Mouse (Mus musculus) T-helper 1 cell (primary cell): ENCODE measurements around the gene Plekhg2.

Experiments used
- in situ Hi-C: fragments of 300-600 bp; cut with MboI, MseI; formaldehyde crosslinking; loops from one replicate; pipeline ENCODE4 v1.15.1; 2025; ENCODE audit warnings: high pct_unique_total_duplicates

Gene Plekhg2

DNA sequence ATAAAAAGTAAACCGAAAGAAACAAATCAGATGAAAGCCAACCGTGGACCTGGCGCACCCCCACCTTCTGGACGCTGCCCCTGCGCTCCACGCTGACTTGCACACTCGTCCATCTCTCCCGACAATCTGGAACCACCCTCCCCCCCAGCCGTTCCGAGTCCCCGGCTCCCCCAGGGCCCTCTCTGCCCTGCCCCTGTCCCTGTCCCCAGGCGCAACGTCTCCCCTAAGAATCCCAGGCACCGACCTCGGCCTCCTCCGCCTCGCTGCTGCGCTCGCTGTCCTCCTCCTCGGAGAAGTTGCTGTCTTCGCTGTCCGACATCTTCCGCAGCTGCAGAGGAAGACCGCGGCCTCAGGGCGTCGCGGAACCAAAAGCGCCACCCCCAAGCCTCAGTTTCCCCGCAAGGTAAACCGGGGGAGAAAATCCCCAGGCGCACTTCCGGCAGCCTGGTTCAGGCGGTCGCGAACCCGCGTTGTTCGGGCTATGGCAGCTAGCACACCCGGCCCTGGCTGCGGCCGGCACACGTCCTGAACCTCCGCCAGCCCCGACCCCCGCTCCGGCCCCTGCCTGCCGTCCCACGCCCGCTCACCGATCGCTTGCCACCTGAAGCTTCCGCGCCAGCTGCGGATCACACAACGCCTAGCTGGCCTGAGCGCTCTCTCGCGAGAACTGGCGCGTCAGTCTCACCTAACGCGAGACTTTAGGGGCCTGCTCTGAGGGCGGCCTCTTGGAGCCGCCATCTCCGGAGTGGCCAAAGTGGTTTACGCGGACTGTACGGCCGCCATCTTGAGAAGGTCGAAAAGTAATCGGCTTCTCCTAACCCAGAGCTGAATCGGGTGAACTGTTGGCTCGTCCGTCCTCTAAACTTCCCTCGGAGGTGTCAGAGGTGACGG is 34.0 kb downstream of the Plekhg2 start, which contains the start of gene Supt5:
TSS of gene Supt5 (minus strand) at position 639 of the 891 bp plus-strand sequence.
- in situ Hi-C loops, result no loop called here

DNA sequence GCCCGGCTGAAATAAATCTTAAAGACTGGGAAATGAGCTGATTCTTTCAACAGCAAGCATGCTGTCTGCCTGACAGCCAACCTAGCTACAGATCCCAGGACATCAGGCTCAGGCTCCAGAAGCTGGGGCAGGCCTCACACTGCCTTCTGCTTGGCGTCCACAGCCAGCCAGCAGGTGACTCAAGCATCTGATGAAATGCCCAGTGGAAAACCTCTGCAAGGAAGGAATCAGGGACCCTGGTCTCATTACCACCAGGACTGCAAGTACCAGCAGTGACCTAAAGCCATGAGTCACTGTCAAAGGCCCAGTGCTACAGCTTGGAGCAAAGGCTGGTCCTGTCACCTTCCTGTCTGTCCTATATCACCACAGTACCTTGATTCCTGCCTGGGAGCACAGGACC is 36.9 kb downstream of the Plekhg2 start:
- in situ Hi-C loops, result no loop called here

DNA sequence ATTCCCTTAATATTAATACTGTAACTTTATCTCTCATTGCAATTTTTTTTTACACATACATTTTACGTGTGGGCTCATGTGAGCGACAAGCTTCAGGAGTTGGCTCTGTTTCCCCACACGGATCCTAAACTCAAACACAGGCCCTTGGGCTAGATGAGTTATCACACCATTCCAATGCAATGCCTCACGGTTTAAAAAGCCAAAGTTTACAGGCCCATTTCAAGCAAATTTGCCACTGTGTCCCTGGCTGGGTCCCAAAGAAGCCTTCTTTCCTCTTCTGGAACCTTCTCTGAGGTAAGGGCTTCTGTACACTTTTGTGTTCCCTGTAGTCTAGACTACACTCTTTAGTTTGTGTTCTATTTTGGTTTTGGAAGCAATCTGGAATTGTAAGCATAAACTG is 37.9 kb downstream of the Plekhg2 start:
- in situ Hi-C loops, result no loop called here

DNA sequence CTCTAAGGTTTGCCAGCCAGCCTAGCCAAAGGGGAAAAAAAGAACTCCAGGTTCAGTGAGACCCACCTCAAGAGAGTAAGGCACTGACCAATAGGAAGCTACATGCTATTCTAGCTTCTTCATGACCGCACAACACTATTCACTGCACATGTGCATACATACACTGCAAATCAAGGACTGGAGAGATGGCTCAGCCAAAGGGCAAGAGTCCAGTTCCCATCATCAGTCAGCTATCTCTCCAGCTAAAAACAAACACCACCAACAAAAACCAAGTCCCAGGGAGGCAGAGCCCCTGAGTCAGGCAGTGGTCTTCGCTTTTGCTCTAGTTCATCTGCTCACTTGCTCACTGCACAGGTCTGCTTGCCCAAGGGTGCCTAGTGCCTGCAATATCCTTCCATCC is 44.1 kb downstream of the Plekhg2 start:
- in situ Hi-C loops, result no loop called here

DNA sequence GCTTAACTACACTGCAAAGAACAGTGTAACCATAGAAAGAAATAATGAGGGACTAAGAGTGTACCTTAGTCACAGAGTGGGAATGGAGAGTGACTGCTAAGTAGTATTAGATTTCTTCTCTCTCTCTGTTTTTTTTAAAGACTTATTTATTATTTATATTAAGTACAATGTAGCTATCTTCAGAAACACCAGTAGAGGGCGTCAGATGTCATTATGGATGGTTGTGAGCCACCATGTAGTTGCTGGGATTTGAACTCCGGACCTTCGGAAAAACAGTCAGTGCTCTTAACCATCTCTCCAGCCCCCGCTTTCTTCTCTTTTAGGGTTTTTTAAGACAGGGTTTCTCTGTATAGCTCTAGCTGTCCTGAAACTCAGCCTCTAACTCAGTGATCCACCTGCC is 45.9 kb downstream of the Plekhg2 start:
- in situ Hi-C loops, result no loop called here

DNA sequence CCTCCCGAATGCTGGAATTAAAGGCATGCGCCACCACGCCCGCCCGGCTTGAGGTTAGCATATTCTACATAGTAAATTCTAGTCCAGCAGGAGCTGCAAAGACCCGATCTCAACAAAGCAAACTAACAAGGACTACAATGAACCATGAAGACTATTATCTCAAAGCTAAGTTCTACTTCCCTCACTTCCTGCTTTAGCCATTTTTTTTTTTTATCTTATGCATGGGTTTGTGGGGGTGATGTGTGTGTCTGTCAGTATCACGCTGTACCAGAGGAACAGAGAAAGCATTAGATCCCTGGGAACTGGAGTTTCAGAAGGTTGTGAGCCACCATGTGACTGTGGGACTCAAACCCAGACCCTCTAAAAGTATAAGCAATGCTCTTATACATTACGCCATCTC is 47.1 kb downstream of the Plekhg2 start:
- in situ Hi-C loops, result no loop called here

DNA sequence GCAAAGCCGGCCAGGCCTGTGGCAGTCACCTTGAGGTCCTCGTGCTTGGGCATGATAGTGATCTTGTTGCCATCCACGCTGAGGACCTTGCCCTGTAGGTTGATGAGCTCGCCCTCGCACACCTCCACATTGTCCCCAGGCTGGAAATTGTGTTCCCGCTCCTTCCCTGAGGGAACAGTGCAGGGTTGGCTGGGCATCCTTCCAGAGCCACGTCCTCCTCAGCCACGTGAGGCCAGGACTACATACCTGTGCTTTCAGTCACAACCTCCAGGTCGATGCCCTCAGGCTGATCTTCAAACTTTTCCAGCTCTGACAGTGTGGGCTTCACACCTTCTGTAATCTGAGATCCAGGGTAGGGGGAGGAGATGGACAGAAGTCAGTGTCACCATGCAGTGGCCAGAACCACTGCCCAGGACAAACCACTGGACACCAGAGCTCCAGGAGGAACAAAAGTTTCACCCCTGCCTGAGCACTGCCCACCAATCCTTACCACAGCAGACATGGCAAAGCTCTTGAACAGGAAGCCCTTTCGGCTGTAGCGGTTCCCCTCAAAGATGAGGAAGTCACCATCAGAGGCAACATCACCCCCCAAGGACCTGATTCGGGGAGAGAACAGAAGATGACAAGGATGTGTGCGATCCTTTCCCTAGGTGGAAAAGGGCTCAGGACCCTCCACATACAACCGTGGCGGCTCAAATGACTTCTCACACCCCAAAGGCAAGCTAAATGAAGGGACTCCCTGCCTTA is 50.3 kb downstream of the Plekhg2 start:
- in situ Hi-C loops, result no loop called here

DNA sequence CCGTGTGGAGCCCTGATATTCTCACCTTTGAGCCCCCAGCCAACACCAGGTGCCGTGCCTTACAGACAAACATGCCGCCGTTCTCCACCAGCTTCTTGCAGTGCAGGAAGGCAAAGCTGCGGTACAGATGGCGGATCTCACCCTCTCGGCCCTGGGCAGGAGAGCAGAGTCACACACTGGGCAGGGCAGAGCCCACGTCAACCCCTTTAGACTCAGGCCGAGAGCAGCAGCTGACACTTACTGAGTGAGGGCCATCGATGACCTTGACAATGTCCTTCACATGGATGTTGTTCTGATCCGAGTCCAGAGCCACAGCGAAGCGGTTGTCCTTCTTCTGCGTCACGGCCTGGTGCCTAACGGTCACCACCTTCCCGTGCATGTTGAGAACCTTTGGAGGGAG is 53.7 kb downstream of the Plekhg2 start:
- in situ Hi-C loops, result no loop called here

DNA sequence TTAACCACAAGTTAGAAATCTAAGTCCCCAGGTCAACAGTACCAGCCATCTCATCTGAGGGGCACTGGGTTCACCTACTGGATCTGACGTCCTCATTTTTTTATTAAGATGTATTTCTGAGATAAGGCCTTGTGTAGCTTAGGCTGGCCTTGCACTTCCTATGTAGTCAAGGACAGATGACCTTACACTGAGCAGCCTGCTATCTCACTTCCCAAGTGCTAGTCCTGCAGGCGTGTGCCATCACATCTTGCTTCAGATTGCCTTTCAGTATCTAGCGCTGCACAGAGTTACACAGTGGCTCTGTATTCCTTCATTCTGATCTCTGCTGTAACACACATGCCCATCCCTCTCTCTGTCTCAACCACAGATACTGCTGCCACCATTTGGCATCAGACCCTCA is 54.4 kb downstream of the Plekhg2 start:
- in situ Hi-C loops, result no loop called here

DNA sequence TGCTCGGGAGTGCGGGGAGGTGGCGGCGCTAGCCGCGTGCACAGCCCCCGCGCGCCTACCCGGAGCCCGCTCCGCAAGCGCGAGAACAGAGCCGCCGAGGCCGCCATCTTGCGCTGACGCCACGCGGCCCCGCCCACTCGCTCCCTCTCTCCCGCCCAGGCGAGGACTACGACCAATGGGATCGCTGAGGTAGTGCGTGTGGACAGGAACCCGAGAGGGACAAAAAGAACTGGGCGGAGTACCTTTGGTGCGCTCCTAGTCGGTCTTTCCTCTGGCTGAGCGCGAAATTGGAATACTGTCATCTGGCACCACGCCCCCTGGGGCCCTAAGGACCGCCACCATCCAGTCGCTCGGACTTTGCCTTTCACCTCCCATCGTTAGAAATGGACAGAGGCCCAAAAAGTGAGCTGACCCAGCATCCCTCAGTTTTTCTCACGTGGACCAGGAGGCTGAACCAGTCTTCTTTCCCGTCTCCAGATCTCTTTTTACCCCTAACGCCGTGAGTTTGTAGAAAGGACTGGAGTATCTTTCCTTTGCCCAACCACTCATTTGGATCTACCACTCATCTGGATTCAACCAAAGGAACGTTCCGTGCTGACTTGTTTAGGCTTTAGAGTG is 60.4 kb downstream of the Plekhg2 start, which contains the start of gene Timm50:
TSS of gene Timm50 (minus strand) at position 147 of the 618 bp plus-strand sequence.
- in situ Hi-C loops, result no loop called here

DNA sequence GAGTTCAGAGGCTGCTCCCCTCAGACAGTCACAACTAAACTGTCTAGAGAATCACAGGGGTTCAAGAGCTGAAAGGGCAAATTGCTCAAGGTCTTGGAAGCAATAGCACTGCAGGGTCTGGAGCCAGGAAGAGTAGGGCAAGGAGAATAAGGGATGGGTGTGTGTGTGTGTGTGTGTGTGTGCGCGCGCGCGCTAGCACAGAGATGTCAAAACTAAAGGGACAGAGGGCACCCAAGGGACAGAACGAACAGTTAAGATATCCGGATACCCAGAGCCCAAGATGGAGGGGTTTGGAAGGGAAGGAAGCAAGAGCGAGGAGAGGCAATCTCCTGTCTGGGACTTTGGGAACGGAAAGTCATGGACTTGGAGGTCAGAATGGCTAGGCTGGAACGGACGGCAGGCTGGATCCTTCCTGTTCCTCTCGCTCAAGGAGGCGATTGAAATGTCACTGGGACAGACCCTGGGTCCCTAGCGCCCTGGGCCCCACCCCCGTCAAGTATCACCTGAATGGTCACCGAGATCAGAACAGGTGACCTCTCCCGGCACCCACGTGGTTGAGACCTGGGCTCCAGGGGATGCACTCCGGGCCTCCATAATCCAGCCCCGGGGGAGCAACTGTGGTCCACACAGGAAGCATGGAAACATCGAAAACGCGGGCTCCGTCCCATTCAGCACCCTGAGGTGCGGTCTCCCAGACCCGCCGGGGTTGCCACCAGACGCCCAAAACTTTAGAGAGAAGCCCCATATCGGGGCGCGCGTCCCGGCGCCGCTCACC is 61.1 kb downstream of the Plekhg2 start:
- in situ Hi-C loops, result no loop called here

DNA sequence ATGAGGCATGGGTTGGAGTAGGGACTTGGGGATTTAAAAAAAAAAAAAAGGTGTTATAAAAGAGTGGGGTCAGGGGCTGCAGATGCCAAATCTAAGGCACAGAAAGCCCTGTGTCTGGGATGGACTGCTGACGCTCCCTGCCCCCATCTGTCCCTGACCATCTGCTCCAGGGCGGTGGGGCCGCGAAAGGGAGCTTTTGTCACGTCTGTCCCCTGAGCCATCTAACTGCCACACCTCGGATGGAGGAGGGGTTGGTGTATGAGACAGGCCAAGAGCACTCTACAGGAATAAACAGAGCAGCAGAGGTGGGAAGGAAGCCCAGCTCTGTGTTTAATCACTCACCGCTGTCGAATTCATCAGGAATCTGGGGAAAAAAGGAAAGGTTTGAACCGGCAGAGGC is 62.7 kb downstream of the Plekhg2 start:
- in situ Hi-C loops, result no loop called here
